Mouse (Mus musculus) c-Kit-negative CD71-positive TER-119-positive erythroid progenitor cells, embryonic 14.5 days (primary cell): ENCODE measurements around the gene Gjb5.

Experiments
- DNase-seq: peaks from one replicate; pipeline ENCODE4 v3.0.0-alpha.2; 2013; ENCODE audit warnings: low read depth, low spot score

Gene Gjb5

DNA sequence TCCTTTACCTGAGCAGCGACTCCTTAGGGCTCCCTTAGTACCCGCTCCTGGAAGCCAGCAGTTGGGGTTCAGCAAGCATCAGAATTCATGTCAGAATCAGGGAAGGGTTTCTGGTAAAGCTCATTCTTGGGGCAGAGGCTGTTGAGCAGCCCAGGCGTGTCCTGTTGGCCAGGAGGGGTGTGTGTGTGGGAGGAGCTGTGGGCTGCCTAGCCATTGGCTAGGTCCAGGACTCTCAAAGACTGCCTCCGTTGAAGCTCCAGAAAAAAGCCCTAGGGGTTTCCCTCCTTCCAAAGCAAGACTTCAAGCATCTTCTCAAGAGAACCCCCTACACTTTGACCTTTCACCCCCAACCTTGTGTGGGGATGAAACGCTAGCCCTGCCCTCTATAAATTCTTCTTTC lies at the start of gene Gjb5:
Gene Gjb5, minus strand, starts transcription at position 164 of the 400 bp plus-strand sequence.
- no peak for DNase-seq

DNA sequence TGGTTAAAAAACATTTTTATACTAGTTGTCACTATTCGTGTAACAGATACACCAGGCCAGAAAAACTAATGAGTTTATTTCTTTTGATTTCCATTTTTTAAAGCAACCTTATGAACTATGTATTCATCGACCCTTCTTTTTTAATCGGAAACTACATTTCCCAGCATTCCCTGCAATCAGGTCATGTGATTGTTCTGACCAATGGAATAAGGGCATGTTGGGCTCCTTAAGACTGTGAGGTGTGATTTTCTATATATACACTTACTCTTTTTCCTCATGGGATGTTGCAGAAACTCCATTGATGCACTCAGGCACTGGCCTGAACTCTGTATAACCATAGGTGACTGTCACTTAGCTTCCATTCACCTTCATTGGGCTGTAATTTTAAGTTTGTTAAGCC lies 44.6 kb upstream of the Gjb5 start:
- DNase-seq = no peak

DNA sequence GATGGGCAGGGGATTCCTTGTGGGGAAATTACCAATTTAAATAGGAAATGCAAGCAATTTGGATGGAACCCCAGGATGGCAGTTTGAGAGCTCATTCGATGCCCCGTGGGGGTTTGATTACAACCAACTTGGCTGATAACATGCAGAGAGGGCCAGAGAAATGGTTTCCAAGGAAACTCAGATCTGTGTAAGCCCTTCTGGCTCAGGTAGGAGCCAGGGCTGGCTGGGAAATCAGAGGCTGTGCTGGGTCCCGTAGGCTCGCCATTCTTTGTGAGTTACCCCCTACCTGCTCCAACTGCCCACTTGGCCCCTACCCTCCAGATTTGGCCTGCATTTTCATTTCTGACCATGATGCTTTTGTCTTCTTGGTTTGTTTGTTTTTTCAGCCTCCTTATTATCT lies 44.2 kb upstream of the Gjb5 start:
- DNase-seq = no peak

DNA sequence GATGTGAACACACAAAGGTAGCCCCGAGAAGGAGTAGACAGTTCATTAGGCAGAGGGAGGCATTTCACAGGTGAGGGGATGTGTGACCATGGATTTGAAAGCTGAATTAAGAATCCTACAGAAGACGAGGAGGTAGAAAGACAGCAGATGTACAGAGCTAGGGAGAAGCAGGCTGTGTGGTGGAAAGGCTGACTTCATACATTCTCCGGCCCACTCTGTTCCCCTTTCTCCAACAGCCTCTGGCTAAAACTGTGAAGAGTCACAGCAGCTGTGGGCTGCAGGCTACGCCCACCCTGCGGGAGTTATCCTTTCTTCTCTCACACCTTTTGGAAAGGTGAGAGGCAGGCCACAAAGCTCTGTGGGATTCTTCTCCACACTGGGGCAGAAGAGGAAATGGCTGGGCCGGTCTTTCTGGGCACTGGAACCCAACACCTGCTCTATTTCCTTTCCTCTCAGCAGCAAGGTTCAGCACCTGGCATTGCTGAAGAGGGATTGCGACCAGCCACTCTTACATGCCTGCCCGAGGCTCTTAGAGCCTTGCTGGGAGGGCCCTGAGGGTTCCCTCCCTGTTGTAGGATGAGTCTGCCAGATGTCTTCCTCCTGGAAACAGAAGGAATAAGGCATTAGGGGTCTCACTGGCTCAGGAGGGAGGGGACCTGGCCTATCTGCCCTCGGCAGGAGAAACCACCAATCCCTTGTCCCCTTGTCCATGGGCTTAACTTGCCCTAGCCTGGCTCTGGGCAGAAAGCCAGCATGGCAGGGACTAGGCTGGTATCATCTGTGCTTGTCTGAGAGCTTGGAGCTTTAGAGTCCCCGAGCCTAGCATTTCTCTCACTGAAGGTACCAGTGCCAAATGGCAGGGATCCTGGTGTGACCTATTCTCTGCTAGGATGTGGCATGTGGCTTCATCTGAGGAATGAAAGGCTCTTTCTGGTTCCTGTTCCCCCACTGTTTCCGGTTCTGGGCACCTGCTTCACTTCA lies 42.5 kb upstream of the Gjb5 start:
- no peak for DNase-seq

DNA sequence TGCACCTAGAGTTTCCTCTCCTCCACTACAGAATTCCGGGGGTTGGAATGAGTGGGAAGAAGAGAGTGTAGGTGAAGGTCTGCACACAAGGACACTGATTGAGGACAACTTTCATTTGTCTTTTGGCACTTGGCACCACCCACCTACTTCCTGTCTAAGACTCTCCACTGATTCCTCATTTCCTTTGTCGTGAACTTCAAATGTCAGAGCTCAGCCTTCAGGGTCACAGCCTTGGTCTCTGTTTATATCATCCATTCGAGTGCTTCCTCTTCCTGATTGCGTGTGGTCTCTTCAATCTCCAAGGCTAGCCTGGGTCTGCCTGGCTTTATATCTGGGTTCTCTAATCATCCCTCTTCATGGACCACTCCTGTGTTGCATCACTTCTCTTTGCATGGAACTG lies 37.6 kb upstream of the Gjb5 start:
- no peak for DNase-seq

DNA sequence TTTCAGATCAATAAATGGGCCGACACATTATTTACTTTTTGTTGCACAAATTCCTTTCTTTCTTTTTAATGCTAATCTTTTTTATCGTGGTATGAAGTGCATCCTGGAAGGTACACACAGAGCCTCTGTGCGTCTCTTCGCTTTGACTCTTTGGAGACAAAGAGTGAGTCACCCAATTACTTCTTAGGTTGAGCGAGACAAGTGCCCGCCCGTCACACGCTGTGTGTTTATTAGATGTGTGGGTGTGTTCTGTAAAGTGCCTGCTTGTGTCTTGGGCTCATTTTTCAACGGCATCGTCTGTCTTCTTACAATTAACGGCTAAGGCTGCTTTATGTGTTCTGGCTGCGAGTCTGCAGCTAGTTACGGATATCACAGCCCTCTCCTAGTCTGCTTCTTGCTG lies 31.7 kb upstream of the Gjb5 start:
- no peak for DNase-seq

DNA sequence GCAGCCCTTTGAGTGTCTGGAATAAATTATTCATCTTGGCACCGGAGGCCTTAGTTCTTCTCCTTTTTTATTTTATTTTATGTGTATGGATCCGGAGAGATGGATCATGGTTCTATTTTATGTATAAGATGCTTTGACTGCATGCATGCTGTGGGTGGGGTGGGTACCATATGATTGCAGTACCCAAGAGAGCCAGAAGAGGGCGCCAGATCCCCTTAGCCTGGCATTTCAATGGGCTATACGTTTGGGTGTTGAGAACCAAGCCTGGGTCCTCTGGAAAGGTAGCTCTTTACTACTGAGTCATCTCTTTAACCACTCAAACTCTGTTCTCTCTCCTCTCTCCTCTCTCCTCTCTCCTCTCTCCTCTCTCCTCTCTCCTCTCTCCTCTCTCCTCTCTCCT lies 19.4 kb upstream of the Gjb5 start:
- no peak for DNase-seq

DNA sequence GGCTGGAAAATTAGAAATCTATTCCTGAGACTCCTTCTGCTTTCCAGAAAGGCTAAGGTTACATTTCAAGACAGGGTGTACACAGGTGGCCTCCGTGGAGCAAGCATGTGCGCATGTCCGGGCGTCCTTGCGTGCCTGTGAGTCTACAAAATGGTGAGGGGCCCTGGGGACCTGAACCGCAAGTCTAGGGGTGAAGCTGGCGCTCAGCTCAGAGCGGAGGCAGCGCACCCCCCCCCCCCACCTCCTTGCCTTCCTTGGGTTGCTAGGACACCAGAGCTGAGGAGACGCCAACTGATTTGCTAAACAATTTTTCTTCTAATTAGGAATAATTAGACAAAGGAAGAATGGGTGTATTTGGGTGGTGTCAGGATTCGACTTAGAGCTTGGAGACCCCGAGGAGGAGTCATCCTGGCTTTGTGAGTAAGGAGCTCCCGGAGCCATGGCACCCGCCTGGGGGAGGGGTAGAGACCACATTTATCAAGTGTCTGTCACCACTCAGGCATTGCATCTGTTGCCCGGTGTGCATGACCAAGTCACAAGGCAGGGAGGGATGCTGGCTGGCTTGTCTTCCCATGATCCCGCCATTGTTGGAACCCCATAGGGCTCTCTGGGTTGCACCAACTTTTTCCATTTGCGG lies 17.7 kb upstream of the Gjb5 start:
- no peak for DNase-seq

DNA sequence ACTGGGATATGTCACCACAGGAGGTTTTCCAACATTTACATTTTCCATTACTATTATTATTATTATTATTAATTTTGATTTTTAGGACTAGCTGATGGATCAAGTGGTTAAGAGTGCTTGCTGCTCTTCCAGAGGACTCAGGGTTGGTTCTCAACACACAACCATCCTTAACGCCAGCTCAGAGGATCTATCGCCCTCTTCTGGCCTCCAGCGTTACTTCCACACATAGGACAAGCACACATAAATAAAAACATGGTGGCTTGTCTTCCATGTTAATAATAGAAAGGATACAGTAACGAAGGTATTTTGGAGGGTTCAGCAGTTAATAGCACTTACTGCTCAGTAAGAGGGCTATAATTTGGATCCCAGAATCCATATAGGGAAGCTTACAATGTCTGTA lies 16.7 kb upstream of the Gjb5 start:
- no peak for DNase-seq

DNA sequence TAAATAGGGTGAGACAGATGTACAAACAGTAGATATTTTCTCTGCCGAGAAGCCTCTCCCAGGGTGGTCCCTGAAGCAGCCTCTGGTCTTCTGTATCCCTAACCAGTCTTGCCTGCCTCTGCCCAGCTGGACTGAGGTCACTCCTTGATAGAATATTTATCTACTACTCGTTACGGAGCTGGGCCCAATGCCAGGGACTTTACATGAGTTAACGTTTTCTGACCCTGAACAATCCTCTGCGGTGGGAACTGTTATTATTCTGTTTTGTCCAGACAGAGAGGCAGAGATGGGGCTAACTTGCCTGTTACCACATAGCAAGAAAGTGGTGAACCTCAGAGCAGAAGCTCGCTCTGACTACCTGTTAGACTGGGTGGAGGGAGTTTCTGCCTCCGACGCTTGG lies 15.5 kb upstream of the Gjb5 start:
- no peak for DNase-seq

DNA sequence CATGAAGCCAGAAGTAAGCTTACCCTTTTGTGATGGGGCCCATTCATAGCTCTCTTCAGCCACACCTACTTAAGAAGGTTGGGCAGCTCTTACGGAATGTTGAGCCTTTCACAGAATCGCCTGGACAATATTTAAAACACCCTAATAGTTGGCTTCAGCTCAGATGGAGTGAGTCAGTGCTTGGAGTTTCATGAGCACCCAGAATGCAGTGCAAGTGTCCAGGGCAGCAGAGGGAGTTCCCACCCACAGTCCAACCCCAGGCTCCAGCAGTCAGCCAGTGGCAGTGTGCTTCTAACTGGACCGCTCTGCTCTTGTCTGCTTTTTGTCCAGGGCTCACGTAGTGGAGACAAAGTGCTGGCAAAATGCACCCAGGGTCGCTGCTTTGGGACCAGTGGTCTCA lies 13.6 kb upstream of the Gjb5 start:
- DNase-seq = no peak

DNA sequence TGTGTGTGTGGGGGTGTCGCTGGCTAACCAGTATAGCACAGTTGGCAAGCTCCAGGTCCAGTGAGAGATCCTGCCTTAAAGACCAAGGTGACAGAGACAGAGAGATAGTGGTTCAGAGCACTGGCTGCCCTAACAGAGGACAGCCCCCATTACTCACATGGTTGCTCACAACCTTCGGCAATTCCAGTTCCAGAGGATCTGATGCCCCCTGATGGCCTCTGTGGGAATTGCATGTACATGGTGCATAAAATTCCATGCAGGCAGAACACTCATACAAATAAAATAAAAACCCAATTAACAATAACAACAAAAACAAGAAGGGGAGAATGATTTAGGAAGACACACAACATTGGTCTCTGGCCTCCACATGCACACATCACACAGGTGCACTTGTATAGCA lies 12.5 kb upstream of the Gjb5 start:
- no peak for DNase-seq

DNA sequence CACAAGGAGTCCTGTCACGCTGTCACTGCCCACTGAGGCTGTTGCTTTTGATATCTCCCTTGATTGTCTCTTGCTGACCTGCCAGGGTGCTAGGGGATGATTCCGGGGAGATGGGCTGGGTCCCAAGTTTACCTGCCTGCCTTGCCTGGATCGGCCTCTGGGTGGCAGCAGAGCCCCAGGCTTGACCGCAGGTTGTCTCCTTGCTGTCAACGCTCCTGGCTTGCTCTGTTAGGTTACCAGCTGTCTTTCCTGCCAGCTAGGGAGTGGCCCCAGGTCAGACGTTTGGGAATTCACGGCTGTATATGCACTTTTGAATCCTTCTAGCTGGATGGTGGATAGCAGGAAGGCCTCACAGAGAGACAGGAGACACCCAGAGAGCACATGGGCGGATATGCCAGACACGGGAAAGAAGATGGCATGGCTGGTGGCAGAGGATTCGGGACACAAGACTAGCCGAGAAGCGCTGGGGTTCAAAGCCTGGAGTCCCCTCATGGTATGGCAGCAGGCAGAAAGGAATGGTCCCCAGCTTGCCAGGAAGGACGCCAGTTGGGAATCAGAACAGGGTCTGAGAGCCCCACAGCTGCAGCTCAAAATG lies 10.5 kb upstream of the Gjb5 start:
- DNase-seq = no peak

DNA sequence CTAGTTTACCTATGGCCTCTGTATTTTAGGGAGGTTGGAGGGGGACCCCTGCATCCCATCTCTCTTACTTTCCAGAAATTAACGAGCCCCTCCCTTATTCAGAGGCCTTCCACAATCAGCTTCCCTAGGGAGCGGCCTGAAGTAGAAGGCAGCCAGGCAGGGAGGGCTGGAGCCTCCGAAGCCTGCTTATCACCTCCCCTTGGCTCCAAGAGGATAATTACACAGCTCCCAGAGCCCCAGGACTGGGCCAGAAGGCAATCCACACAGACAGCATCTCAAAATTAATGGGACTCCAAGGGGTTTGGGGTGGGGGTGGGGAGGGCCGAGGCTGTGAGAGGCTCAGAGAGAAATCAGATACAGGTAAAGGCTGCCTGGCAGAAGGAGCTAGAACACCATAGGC lies 7.9 kb upstream of the Gjb5 start:
- DNase-seq = no peak

DNA sequence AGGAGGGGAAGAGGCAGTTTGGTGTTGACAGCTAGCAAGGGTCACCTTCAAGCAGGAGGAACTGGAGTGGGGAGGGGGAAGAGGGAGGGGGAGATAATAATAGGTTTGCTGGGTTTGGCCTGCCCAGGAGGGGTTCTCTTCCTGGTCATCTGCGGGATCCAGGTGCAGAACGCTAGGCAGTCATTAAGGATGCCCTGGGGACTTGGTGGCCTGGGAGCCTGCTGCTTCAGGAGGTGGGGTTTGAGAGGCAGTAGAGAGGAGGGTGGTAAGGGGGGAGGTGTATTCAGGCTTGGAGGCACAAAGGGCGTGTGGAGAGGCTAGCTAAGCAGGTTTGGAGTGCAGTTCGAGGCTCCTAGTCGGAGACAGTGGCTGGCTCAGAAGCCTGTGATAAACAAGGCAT lies 7.5 kb upstream of the Gjb5 start:
- no peak for DNase-seq

DNA sequence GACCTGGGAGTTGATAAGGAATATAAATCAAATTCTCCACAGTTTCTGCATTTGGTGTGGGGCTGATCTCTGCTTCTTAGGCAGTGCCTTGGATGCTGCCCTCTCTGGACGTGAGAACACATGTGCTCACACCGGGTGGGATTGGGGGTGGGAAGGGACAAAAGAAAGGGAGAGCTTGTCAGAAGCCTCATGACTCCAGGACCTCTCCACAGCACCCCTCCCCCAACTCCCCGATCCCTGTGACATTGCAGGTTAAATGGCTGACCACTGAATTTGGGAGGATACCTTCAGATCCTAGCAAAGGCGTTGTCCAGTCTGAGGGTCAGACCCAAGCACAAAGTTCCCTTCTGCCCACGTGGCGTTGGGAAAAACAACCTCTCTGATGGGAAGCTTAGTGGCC lies 6.5 kb upstream of the Gjb5 start:
- no peak for DNase-seq

DNA sequence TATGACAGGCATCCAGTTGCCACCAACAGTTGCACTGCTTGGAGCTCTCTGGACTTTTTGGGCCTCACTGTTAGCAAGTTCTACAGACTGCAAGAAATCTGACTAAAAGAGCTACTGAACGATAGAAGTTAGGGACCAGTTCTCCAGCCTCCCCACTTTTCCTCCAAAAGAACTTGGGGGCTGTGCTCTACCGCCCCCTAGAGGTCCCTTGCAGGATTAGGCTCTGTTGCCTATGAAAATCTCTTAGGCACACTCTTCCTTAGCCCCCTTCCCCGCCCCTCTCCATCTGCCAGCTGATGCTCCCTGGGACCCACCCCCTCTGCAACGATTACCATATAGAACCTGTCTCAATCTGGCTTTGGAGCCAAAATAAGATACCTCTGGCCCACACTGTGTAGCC lies 5.3 kb upstream of the Gjb5 start:
- no peak for DNase-seq

DNA sequence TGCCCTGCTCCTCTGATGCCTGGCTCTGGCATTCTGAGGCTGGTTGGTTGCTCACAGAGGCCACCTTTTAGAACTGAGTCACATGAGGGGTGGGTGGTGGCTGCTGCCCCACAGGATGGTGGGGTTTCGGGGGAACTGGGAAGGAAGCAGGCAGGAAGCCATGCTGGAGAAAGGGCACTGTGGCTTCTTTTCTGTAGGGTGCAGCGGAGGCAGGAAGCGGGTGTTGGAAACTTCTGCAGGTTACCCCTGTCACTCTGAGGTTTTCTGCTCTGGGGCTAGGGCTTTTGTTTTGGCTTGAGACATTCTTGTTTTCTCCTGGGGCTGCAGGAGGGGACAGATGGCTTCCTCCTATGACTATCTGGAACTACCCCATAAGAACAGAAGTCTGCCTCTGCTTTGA lies 4.5 kb upstream of the Gjb5 start:
- DNase-seq = no peak

DNA sequence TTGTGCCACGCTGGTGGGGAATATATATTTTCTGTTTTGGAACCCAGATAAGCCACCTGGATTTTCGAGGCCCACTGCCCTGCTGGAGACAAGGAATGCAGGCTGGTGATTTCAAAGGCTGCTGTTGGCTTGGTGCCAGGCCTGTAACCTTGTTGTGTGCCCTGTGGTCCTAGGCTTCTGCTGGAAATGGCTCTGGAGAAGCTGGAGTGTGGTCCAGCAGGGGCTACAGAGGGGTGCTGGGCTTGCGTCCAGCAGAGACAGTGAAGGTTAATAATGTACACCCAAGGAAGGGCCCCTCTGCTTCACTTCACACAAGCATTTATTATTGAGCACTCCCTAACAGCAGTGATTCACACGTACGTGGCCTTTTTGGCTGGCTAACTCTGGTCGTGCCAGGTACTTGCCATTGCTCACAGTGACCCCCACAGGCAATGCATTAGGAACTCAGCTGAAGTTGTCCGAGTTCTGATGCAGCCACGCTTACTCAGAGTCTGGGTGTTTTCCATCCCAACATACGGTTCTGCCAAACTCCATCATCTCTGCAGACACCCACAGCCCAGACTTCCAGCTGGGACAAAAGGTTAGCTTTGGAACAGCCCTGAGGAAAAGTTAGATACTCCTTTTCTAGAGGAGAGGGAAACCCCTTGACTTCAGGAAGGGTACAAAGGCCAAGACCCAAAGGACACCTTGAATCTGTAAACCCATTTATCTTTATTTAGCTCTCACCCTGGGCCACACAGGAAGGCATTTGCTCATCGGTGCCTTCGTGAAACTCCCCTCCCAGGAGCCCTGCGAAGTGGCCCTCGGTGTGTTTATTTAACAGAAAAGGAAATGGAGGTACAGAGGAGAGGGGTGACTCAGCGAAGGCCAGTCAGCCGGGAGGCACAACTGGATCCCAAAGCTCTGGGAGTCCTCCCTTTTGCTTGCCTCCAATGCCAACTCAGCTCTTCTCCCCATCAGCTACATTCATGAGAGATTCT lies 3.2 kb downstream of the Gjb5 start:
- no peak for DNase-seq

DNA sequence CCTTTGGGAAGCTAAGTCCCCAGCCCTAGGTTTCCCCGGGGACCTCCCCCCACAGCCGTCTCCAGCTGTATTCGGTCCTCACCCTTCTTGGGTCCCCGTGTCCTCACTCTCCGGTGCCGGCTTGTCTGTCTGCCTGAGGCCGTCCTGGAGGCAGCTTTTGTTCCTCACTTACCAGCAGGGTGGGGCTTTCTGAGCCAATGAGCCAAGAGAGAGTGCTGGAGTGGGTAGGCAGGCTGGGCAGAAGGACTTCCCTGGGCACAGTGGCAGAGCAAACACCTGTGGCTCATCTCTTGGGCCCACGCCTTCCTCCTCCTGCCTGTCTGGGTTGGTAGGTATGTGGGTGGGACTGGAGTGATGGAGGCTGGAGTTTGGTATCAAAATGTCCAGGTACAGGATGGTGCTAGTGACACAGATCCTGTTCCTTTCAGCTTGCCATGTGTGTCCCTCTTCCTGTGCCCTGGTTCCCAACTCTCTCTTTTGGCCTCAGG lies 4.0 kb downstream of the Gjb5 start, which contains the start of gene Gjb4:
Gene Gjb4, minus strand, starts transcription at position 131 of the 488 bp plus-strand sequence.
- no peak for DNase-seq

DNA sequence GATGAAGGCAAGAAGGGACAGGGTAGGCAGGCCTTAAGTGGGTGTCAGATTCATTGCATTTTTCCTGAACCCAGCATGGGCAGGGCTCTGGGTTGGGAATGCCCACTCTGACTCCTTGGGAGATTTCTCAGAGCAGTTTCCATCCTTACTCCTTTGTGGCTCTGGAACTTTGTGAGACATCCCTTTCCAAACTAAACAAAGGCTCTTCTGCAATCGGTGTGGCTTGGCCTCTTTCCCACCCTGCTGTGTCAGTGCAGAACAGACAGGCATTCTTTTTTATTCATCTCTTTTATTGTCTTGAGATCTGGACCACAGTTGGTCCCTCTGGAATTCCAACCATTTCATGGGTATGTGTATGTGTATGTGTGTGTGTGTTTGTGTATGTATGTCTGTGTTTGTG lies 5.4 kb downstream of the Gjb5 start:
- DNase-seq = no peak
